Mouse (Mus musculus) CH12.LX (cell line): ENCODE data around the gene Derl2. TPM values are rescaled to one million over a fixed set of nuclear protein-coding genes. Genes with fewer than 3 reads are reported as not detected.

Source experiments
- DNase-seq: peaks from one replicate; pipeline ENCODE4 v3.0.0-alpha.2; 2013; ENCODE audit errors: extremely low read depth
- H3K27ac ChIP-seq: 2 replicates; pipeline ENCODE4 v1.5.1; 2012; ENCODE audit warnings: low read depth, mild to moderate bottlenecking, control low read depth, moderate library complexity; ENCODE audit not compliant: insufficient read depth
- H3K27me3 ChIP-seq: replicated peaks from 2 replicates; pipeline ENCODE3; 2012; ENCODE audit warnings: inconsistent platforms
- H3K36me3 ChIP-seq, 2 experiments: replicated peaks in 1 of 2; 2 replicates each; pipeline versions ENCODE3 to v1.6.1; 2012; ENCODE audit warnings: inconsistent platforms in 1 of 2, low read length in 1 of 2, mild to moderate bottlenecking in 1 of 2, mixed read lengths in 1 of 2, moderate library complexity in 1 of 2; ENCODE audit not compliant: control insufficient read depth in 1 of 2, insufficient read depth in 1 of 2
- H3K4me1 ChIP-seq, 2 experiments: 2 replicates each; pipeline ENCODE4 v1.6.1; 2012; ENCODE audit warnings: inconsistent platforms in 1 of 2, moderate library complexity in 1 of 2; ENCODE audit not compliant: insufficient read depth in 2 of 2, control insufficient read depth in 1 of 2
- H3K4me2 ChIP-seq: 2 replicates; pipeline ENCODE4 v1.6.1; 2012; ENCODE audit warnings: low read depth, mild to moderate bottlenecking, control low read depth; ENCODE audit not compliant: poor library complexity, insufficient read depth, severe bottlenecking
- H3K4me3 ChIP-seq, 3 experiments: fragments of 150-350 bp in 1 of 3; sonication (generic) in 1 of 3; replicated peaks in 1 of 3; 2 replicates each; pipeline versions ENCODE3 to v1.5.1; 2011 to 2012; ENCODE audit warnings: low read depth in 2 of 3, low read length in 2 of 3, mild to moderate bottlenecking in 2 of 3, moderate library complexity in 2 of 3, control low read depth in 1 of 3, improper control_type of control experiment in 1 of 3, inconsistent platforms in 1 of 3, mixed read lengths in 1 of 3; ENCODE audit not compliant: poor library complexity in 1 of 3
- H3K79me2 ChIP-seq: replicated peaks from 2 replicates; pipeline ENCODE4 v1.6.1; 2012; ENCODE audit warnings: mild to moderate bottlenecking, moderate library complexity; ENCODE audit not compliant: control insufficient read depth, poor library complexity, insufficient read depth, severe bottlenecking; ENCODE audit errors: extremely low read depth
- H3K9ac ChIP-seq: 2 replicates; pipeline ENCODE4 v1.6.1; 2012; ENCODE audit warnings: low read depth, mild to moderate bottlenecking, control low read depth, moderate library complexity; ENCODE audit not compliant: insufficient read depth
- H3K9me3 ChIP-seq: replicated peaks from 2 replicates; pipeline ENCODE3; 2012; ENCODE audit warnings: low read length, inconsistent platforms, mixed read lengths
- BHLHE40 ChIP-seq: IDR thresholded peaks from 2 replicates; pipeline ENCODE4 v1.6.1; 2011; ENCODE audit warnings: mild to moderate bottlenecking, low read depth, low read length, improper control_type of control experiment
- CHD2 ChIP-seq: IDR thresholded peaks from 2 replicates; pipeline ENCODE4 v1.6.1; 2011; ENCODE audit warnings: low read length, improper control_type of control experiment
- CTCF ChIP-seq, 2 experiments: IDR thresholded peaks in 1 of 2; conservative IDR thresholded peaks in 1 of 2; 2 replicates each; pipeline ENCODE4 v1.5.1; 2011 to 2012; ENCODE audit warnings: low read depth in 2 of 2, low read length in 2 of 2, improper control_type of control experiment in 1 of 2, inconsistent platforms in 1 of 2, mild to moderate bottlenecking in 1 of 2, moderate library complexity in 1 of 2
- E2F4 ChIP-seq: IDR thresholded peaks from 2 replicates; pipeline ENCODE4 v1.6.1; 2011; ENCODE audit warnings: low read depth, low read length, improper control_type of control experiment; ENCODE audit not compliant: insufficient replicate concordance
- ELF1 ChIP-seq: IDR thresholded peaks from 2 replicates; pipeline ENCODE4 v1.6.1; 2014; ENCODE audit warnings: low read depth, mild to moderate bottlenecking, inconsistent platforms, low read length, improper control_type of control experiment
- GABPA ChIP-seq: IDR thresholded peaks from 2 replicates; pipeline ENCODE4 v1.6.1; 2012; ENCODE audit warnings: low read depth, low read length, improper control_type of control experiment, inconsistent platforms; ENCODE audit not compliant: insufficient replicate concordance
- IRF4 ChIP-seq: IDR thresholded peaks from 2 replicates; pipeline ENCODE4 v1.6.1; 2014; ENCODE audit warnings: low read depth, mild to moderate bottlenecking, inconsistent platforms, low read length, improper control_type of control experiment
- MEF2A ChIP-seq: IDR thresholded peaks from 2 replicates; pipeline ENCODE4 v1.6.1; 2014; ENCODE audit warnings: low read depth, mild to moderate bottlenecking, inconsistent platforms, low read length, improper control_type of control experiment, borderline replicate concordance
- NELFE ChIP-seq: IDR thresholded peaks from 2 replicates; pipeline ENCODE4 v1.6.1; 2011; ENCODE audit warnings: low read depth, low read length, improper control_type of control experiment
- POLR2A ChIP-seq: IDR thresholded peaks from 2 replicates; pipeline ENCODE4 v1.6.1; 2011; ENCODE audit warnings: low read depth, mild to moderate bottlenecking, improper control_type of control experiment, low read length
- RAD21 ChIP-seq: IDR thresholded peaks from 2 replicates; pipeline ENCODE4 v1.6.1; 2011; ENCODE audit warnings: low read depth, mild to moderate bottlenecking, low read length, improper control_type of control experiment, moderate library complexity
- RCOR1 ChIP-seq: conservative IDR thresholded peaks from 2 replicates; pipeline ENCODE4 v1.6.1; 2012; ENCODE audit warnings: low read depth, mild to moderate bottlenecking, inconsistent platforms, low read length, improper control_type of control experiment
- TBP ChIP-seq: conservative IDR thresholded peaks from 2 replicates; pipeline ENCODE4 v1.6.1; 2011; ENCODE audit warnings: low read depth, low read length, improper control_type of control experiment
- UBTF ChIP-seq: IDR thresholded peaks from 2 replicates; pipeline ENCODE4 v1.6.1; 2012; ENCODE audit warnings: low read depth, mild to moderate bottlenecking, inconsistent platforms, low read length, improper control_type of control experiment, moderate library complexity
- ZKSCAN1 ChIP-seq: IDR thresholded peaks from 2 replicates; pipeline ENCODE4 v1.6.1; 2012; ENCODE audit warnings: low read depth, inconsistent platforms, low read length, improper control_type of control experiment, borderline replicate concordance
- dilution Hi-C: fragments of 300-500 bp; cut with MboI; formaldehyde crosslinking; loops from 2 replicates; pipeline ENCODE4 v1.14.3; 2020; ENCODE audit warnings: low sequenced_read_pairs; ENCODE audit not compliant: extremely low pct_unique_long_range_greater_than_20kb, extremely low pct_ligation_motif_present
- in situ Hi-C: fragments of 300-500 bp; cut with MboI; formaldehyde crosslinking; loops from 3 replicates; pipeline ENCODE4 v1.14.3; 2019; ENCODE audit warnings: low sequenced_read_pairs, low pct_ligation_motif_present, low pct_unique_long_range_greater_than_20kb, mixed read lengths
- polyA plus RNA-seq: library from polyadenylated mRNA; unstranded; fragments of >175 nt; gene quantifications from 2 replicates; pipeline ENCODE4 v1.2.1, GENCODE M21; 2012; ENCODE audit warnings: low read depth; ENCODE audit not compliant: insufficient read length
- total RNA-seq, 2 experiments: library from RNA; depleted of rRNA; stranded (reverse); fragments of 300-350 nt in 1 of 2; fragments of >200 nt in 1 of 2; gene quantifications; 2 replicates each; pipeline ENCODE4 v1.2.3; 2012 to 2014

The Derl2 gene
- total and polyA plus RNA-seq, 3 experiments, result 32.7 to 132 (median 95.0) TPM

DNA sequence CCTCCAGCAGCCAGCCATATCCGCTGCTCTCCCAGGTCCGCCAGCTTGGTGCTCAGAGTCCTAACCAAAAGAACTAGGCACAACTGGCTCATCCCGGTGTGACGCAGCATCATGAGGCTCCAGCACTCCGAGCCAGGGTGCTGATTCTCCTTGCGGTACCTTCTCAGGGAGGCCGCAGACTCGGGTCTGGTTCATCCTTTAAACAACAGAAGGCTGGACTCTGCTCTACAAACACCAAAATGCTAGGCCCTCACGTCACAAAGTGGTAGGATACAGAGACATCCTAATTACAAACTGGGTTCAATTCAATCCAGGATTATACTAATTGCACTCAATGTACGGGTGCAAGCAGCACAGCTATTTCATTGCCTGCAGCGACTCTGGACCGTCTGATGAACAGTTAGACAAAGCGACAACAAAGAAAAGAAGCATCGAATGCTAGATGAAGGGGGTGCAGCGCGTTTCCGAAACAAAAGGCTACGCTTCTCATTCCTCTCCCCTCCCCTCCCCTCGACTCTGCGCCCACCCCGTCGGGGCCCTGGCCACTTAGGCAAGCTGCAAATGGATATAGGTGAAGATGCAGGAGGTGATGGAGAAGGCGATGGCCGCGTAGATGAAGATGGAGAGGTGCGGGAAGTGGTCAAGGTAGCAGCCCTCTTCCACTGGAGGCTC, 13.0 kb upstream of the Derl2 start:
- Histone ChIP-seq H3K27me3 (no peaks in the 10 kb centered on the region), H3K36me3 (peaks cover 5 to 34% of the 10 kb centered on the region in 2 experiments), H3K9me3 (no peaks in the 10 kb centered on the region), H3K9ac (no peak overlapping the region), H3K4me1 (peaks cover 0 to 6% of the 10 kb centered on the region in 2 experiments; a peak in 2 of 4 replicates), H3K79me2 (no peaks in the 10 kb centered on the region), H3K4me3 (no peak overlapping the region), H3K4me2 (no peak overlapping the region), H3K27ac (no peak overlapping the region)
- in situ Hi-C loops (no loop called here), dilution Hi-C loops (no loop called here)
- TF ChIP-seq GABPA (no peak), ZKSCAN1 (no peak), IRF4 (no peak), CHD2 (no peak)
- DNase-seq, result no peak

DNA sequence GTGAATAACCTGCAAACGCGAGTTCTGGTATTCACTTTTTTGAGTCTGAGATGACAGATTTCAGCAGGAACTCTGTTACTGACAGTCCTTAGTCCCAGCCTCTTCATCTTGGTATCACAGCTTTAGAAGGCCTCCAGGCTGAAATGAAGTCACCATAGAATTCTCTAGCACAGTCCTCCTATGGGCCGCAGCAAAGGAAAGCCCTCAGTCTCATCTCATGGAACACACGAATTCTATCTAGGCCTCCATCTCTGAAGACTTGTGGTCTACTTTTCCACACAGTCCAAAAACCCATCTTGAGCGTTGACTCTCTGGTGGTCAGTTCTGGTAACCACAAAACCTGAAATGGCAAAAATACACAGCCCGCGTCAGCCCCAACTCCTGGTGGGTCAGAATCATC, 12.4 kb upstream of the Derl2 start:
- no peak for TF ChIP-seq MEF2A
- TF ChIP-seq TBP, result no peak
- no peak for TF ChIP-seq E2F4
- no peak for TF ChIP-seq ELF1
- no peak for TF ChIP-seq RAD21
- no peak for TF ChIP-seq RCOR1
- no peak for TF ChIP-seq NELFE
- TF ChIP-seq UBTF, result no peak
- TF ChIP-seq CTCF (conservative IDR thresholded peaks at IDR 0.05 in 1 of 2, IDR thresholded peaks at IDR 0.05 in 1 of 2; ENCODE audit: low read depth in 2 of 2, low read length in 2 of 2), result no peak
- no peak for TF ChIP-seq POLR2A
- no peak for TF ChIP-seq BHLHE40
- Histone ChIP-seq H3K9me3 (no peaks in the 10 kb centered on the region), H3K27ac (no peak overlapping the region), H3K79me2 (no peaks in the 10 kb centered on the region), H3K4me2 (no peak overlapping the region), H3K27me3 (no peaks in the 10 kb centered on the region), H3K4me1 (peaks cover 0 to 9% of the 10 kb centered on the region in 2 experiments; a peak in 2 of 4 replicates), H3K9ac (no peak overlapping the region), H3K4me3 (no peak overlapping the region), H3K36me3 (peaks cover 9 to 40% of the 10 kb centered on the region in 2 experiments)
- no peak for DNase-seq
- dilution Hi-C loops, result no loop called here
- in situ Hi-C loops, result no loop called here
